Mouse (Mus musculus) frontal cortex, adult 2 months (tissue): ENCODE results near the gene Ptn. TPM values are rescaled to one million over a fixed set of nuclear protein-coding genes. Genes with fewer than 3 reads are reported as not detected.
"Not testable (repeated sequence)": the region's sequence is repeated elsewhere in the genome, so short reads cannot be mapped to it uniquely, and the experiment has no call there.

Experiments
- DNase-seq, 2 experiments: peaks; one replicate each; pipeline ENCODE4 v3.0.0; 2022; ENCODE audit warnings: low spot score in 1 of 2; ENCODE audit errors: extremely low spot score in 1 of 2
- polyA plus RNA-seq: library from polyadenylated mRNA; depleted of rRNA; stranded (reverse); fragments of >200 nt; gene quantifications from 2 replicates; pipeline ENCODE4 v1.2.3, GENCODE M21; 2012

Gene Ptn
- polyA plus RNA-seq, 1 experiment = 802 TPM

GRCm38 (mm10) chr6:36769012-36769411 is 41.0 kb downstream of the Ptn start:
- no peak for DNase-seq

DNA sequence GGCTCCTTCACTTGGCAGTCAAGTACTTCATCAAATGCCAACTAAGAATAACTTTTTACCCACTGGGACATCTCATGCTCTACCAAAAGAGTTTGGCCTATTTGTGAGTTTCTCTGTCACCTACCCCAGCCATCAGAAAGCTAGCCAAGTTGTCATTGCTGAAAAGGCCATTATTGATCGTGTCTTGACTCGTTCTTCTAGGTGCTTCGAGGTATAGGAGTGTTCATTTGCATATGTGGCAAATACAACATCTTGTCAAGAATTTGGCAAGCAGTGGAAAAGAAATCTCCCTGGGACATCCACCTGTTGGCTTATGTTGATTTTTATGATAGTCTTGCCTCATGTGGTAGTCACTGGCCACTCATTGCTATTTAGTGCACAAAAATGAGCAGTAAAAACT is 43.1 kb downstream of the Ptn start:
- DNase-seq = no peak

GRCm38 (mm10) chr6:36755001-36755885 is 54.8 kb downstream of the Ptn start:
- DNase-seq = peak in 1 of 2 experiments; percentile 39

DNA sequence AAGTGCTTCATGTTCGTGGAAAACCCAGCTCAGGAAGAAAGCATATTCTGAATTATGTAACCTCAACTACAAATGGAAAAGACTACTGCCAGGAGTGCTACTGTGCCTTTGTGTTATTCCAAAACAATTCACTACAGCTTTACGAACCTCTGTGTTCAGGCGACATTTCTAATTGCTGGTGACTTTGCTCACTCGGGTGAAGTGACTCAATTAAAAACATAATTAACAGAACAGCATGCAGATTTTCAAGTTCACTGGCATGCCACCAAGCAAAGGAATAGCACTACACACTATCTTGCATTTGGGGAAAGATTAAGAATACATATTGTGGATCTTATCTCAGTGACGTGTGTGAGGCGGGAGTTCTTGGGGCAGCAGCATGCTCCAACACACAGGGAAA is 57.1 kb downstream of the Ptn start:
- DNase-seq = peak in 1 of 2 experiments; percentile 27

DNA sequence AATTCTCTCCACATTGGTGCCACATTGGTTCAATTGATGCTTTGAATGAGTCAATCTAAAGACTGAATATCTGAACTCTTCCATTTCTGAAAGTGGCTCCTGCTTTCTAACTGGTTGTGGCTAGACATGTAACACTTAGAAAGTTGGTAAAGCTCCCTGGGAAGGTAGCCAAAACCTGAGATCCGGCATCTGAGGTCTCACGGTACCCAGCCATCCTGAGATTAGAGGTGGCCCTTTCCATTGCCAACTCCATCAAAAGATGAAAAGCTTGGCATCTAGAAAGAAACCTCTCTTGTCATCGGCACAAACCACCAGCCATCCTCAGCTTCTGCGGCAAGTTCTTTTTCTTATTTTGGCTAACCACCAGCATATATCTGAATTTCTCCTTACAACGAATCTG is 70.2 kb downstream of the Ptn start:
- DNase-seq = no peak

DNA sequence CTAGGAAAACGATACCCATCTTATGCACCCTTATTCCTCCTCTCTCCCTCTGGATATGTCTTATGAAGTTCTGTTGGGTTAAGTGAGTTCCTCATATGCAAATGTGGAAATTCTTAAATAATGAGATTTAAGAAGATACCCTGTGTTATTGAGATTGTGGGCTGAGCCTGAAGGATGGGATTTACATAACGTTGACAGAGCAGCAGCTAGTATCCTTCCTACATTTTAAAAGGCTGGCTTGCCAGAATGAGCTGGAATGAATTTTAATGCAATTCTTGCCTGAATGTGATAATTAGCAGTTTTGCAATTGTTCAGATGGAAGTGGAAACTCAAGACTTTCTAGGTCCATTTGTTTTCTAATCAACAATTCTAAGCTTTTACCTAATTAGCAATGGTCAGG is 73.3 kb downstream of the Ptn start:
- DNase-seq = peak in 1 of 2 experiments; percentile 47

- not testable (repeated sequence) for DNase-seq
These were observed 74.4 kb downstream of the Ptn start for GRCm38 (mm10) chr6:36735622-36736021.

- not testable (repeated sequence) for DNase-seq
These were observed 80.2 kb downstream of the Ptn start for GRCm38 (mm10) chr6:36729811-36730210.

DNA sequence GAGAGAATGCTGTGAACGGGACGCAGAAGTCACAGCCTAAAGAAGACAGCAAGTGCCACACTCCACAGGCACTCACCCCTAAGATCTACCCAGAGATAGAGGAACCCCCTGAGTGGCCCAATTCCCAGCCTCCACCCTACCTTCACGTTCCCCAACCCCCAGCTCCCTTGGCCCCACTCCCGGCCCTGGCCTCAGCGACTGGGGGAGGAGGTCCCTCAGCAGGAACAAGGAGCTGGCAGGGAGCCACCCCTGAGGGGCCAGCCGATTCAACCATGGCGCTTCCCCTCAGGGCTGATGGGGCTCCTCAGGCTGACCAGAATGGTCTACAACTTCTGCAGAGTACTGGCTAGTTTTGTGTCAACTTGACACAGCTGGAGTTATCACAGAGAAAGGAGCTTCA is 81.9 kb downstream of the Ptn start:
- DNase-seq = no peak

- peak in 1 of 2 experiments; percentile 65 for DNase-seq
These were observed 84.4 kb downstream of the Ptn start for GRCm38 (mm10) chr6:36725509-36726160.

DNA sequence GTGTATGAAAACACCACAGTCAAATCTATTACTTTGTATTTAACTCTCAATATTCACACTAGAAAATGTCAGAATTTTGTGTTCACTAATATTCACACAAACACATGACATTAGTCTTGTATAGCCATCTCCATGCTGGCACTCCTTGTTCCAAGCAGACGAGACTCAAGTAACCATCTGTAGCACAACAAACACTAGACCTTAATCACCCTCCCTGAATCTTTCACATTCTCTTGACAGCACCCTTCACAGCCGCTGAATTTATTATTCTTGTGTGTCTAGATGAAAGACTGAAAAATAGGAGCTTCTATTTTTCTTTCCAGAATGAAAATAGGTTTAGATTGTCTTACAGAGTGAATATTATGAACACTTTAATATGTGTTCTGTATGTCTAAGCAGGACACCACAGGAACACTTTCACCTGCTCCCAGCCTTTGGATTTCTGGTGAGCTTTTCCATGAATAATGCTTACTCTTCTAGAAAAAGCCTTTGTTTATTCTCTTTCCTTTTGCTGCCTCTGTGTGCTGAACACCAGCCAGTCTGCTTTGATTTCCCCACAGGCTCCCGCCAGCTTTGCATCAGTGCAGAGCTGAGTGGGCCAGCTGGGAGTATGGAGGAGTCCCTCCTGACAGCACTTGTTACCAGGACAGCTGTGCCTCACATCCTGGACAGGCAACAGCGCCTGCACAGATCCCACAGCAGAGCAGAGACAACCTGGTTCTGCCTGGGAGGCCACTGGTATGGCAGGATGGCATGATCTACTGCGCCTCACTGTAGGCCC is 87.1 kb downstream of the Ptn start:
- DNase-seq = peak; percentile 52 to 76

DNA sequence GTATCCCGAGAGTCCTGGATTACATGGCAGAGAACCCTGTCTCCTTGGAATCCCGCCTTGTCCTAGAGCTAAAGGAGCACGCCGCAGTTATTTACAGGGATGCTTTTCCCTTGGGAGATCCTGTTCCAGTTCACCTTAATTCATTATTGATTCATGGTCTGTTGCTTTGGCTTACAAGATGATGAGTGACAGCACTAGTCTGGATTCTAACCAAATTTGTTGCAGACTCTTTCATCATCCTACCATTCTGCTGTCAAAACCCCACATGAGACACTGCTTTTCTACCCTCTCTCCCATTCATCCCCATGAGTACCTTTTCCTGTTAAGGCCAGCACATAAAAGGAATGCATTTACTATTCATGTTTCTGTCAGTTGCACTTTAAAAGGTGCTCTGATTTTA is 96.7 kb downstream of the Ptn start:
- no peak for DNase-seq

GRCm38 (mm10) chr6:36695481-36695880 is 114.5 kb downstream of the Ptn start:
- DNase-seq = no peak

DNA sequence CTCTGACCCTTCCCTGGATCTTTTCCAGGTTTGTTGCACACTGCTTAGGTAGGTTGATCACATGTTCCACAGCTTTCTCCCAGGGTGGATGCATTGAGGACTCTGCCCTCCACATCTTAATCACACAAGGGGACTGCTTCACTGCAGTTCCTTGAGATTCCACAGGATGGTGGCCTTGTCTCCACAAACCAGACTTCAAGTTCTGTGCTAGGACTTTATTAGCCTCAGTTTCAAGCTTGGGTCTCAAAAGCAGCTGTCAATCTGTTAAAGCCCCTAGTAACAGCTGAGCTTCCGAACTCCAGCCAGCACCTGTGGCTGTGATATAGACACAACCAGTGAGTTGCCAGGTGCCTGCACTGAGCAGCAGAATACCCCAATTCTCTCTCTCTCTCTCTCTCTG is 118.5 kb downstream of the Ptn start:
- peak; percentile 21 to 76 for DNase-seq

DNA sequence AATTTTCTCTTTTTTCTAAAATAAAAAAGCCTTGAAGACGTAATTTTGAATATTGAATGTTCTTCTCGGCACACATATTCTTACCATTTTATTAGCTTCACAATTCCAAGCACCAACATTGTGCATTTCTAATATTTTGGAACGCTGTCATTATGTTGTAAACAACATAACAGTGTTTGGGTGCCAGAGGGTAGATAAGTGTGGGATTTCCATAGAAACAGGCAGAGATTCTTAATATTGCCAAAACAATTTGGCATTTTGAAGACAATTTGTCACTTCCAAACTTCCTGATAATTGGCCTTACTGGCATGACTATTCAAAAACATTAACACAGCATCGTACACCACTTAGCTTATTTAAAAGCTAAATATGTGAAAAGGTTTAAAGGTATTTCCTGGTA is 119.1 kb downstream of the Ptn start:
- DNase-seq = no peak

- DNase-seq = peak; percentile 7 to 38
These were observed 133.0 kb downstream of the Ptn start for GRCm38 (mm10) chr6:36676710-36677691.

- no peak for DNase-seq
These were observed 137.4 kb downstream of the Ptn start for GRCm38 (mm10) chr6:36672399-36673221.

DNA sequence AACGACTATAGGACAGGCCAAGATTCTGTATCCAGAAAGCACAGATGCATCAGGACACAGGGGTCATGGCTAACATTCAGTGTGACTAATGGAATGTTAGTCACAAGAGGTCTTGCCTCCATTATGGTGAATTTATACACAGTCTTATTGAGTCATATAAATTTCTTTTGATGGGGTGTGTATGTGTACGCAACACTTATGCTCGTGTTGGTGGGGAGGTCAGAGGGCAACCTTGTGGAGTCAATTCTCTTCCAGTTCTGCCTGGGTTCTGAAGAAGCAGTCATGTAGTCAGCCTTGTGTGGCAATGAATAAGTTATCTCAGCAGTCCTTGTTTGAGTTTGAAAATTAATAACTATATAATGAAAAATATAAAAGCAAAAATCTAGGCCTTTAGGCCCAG is 138.7 kb downstream of the Ptn start:
- no peak for DNase-seq
